Mouse (Mus musculus) neural tube, embryonic 13.5 days (tissue): ENCODE data around the gene Cyp4b1. TPM values are rescaled to one million over a fixed set of nuclear protein-coding genes. Genes with fewer than 3 reads are reported as not detected.
A peak's percentile ranks its signal among the peaks of the same experiment; 100 is the strongest.
"Not testable (repeated sequence)": the region's sequence is repeated elsewhere in the genome, so short reads cannot be mapped to it uniquely, and the experiment has no call there.

Source experiments
- ATAC-seq: fragments of 200-750 bp; cut with Nextera tagmentation; 2 replicates; pipeline ENCODE4 v1.8.0; 2017; ENCODE audit warnings: low read depth, mild to moderate bottlenecking, moderate TSS enrichment, moderate library complexity
- H3K27ac ChIP-seq: fragments of 300-500 bp; sonication (generic); replicated peaks from 2 replicates; pipeline ENCODE4 v1.5.1; 2015; ENCODE audit warnings: moderate library complexity, mild to moderate bottlenecking, inconsistent platforms
- H3K27me3 ChIP-seq: fragments of 300-500 bp; sonication (generic); 2 replicates; pipeline ENCODE4 v1.6.1; 2015; ENCODE audit warnings: mild to moderate bottlenecking, inconsistent platforms
- H3K36me3 ChIP-seq: fragments of 300-500 bp; sonication (generic); 2 replicates; pipeline ENCODE4 v1.6.1; 2015; ENCODE audit warnings: mild to moderate bottlenecking, inconsistent platforms
- H3K4me1 ChIP-seq: fragments of 300-500 bp; sonication (generic); replicated peaks from 2 replicates; pipeline ENCODE4 v1.6.1; 2015; ENCODE audit warnings: inconsistent platforms
- H3K4me2 ChIP-seq: fragments of 300-500 bp; sonication (generic); 2 replicates; pipeline ENCODE4 v1.6.1; 2015; ENCODE audit warnings: inconsistent platforms, mild to moderate bottlenecking, moderate library complexity
- H3K4me3 ChIP-seq: fragments of 300-500 bp; sonication (generic); 2 replicates; pipeline ENCODE4 v1.5.1; 2015; ENCODE audit warnings: mild to moderate bottlenecking, inconsistent platforms
- H3K9ac ChIP-seq: fragments of 300-500 bp; sonication (generic); 2 replicates; pipeline ENCODE4 v1.6.1; 2015; ENCODE audit warnings: moderate library complexity, mild to moderate bottlenecking, inconsistent platforms
- H3K9me3 ChIP-seq: fragments of 300-500 bp; sonication (generic); 2 replicates; pipeline ENCODE4 v1.6.1; 2016; ENCODE audit warnings: inconsistent platforms
- WGBS: fragments of 180-500 bp; shearing (Covaris S2); methylation state at CpG from one replicate; pipeline ENCODE4 v1.1.7; 2015; 5-methylcytosine and 5-hydroxymethylcytosine counted together
- polyA plus RNA-seq: library from polyadenylated mRNA; unstranded; fragments of >200 nt; fragmentation: Nextera tagmentation; extraction: Ambion mirVana; gene quantifications from 2 replicates; pipeline ENCODE4 v1.2.1, GENCODE M21; 2015

Cyp4b1 gene
- polyA plus RNA-seq, result 0.32 and 0.39 TPM in 2 replicates

DNA sequence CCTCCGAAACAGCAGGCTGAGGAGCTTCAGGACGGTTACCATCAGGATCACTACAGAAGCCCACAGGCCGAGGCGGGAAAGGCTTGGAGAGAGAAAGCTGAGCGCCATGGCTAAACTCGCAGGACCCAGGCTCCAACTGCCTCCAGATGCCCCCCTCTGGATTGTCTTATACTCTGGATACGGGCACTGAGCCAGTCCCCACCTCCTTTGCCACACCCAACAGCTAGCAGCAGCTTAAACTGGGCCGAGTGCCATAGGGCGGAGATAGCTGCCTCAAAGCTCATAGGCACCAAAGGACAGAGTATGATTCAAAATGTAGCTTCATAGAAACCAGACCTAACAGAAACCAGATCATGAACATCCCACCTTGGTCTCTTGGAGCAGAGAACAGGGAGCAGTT lies at the start of gene Cyp4b1:
Cyp4b1 (minus strand) TSS at position 144 of the 400 bp plus-strand sequence.
- Histone ChIP-seq H3K9me3 (no peaks in the 10 kb centered on the region), H3K36me3 (no peaks in the 10 kb centered on the region), H3K4me3 (no peak within 1 kb of the TSS), H3K27ac (no peak within 1 kb of the TSS), H3K27me3 (no peaks in the 10 kb centered on the region), H3K4me2 (no peak within 1 kb of the TSS), H3K9ac (no peak within 1 kb of the TSS), H3K4me1 (no peaks in the 10 kb centered on the region)
- no peak for ATAC-seq
- WGBS, result 90% methylated on average over 9 of the region's 9 CpGs

DNA sequence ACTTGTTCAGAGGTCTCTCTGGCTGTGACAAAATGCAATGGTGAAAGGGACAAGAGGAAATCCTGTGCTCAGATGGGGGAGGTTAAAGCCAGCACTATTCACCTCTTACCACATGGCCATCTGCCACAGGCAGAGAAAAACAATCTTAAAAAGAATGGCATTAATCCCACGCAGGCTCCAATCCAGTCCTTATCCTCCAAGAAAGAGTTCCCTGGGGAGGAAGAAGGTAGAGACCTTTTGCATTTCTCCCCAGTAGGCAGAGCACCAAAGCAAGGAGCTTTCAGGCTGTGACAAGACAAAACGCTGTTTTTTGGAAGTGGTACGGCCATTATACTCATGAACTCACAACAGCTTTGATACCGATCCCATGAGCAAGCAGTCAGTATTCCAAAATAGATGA lies 38.8 kb upstream of the Cyp4b1 start:
- H3K9me3 ChIP-seq, result no peaks in the 10 kb centered on the region
- no peak overlapping the region for H3K4me2 ChIP-seq
- H3K4me3 ChIP-seq, result no peak overlapping the region
- H3K9ac ChIP-seq, result no peak overlapping the region
- no peak overlapping the region for H3K27ac ChIP-seq
- WGBS, result 70% methylated on average over 4 of the region's 4 CpGs
- H3K4me1 ChIP-seq, result no peaks in the 10 kb centered on the region
- no peaks in the 10 kb centered on the region for H3K27me3 ChIP-seq
- ATAC-seq, result no peak
- H3K36me3 ChIP-seq, result no peaks in the 10 kb centered on the region

DNA sequence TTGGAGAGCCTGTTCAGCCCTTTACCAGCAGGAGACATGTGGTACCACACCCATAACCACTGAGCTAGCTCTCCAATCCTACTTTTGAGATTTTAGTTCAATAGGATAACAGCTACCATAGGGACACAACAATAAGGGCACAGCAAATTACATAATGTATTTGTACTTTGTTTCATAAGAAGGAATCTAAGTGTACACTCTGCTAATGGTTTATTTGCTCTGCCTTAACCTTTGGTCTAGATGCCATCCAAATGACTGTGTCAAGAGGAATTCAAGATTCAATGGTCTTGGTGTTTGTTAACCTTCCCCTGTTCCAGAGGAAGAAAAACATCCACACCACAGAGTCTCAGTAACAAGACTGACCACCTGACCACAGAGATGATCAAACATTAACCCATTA lies 11.7 kb upstream of the Cyp4b1 start:
- no peaks in the 10 kb centered on the region for H3K36me3 ChIP-seq

GRCm38 (mm10) chr4:115657867-115658249 lies 10.3 kb upstream of the Cyp4b1 start:
- ATAC-seq, result 0 out of 2 replicates have a peak, but pooled peaks have one; percentile 40
- H3K9ac ChIP-seq, result no peak overlapping the region

More for the DNA sequence above, 11.7 kb upstream of the Cyp4b1 start:
- no peak for ATAC-seq
- no peaks in the 10 kb centered on the region for H3K27me3 ChIP-seq
- peaks cover 10% of the 10 kb centered on the region; the same call in 1 of the 2 replicates for H3K4me1 ChIP-seq
- H3K4me3 ChIP-seq, result no peak overlapping the region
- H3K9ac ChIP-seq, result no peak overlapping the region
- no peak overlapping the region for H3K4me2 ChIP-seq
- no peaks in the 10 kb centered on the region for H3K9me3 ChIP-seq
- no peak overlapping the region for H3K27ac ChIP-seq

GRCm38 (mm10) chr4:115657104-115657866 lies 9.8 kb upstream of the Cyp4b1 start:
- Histone ChIP-seq H3K9me3 (no peaks in the 10 kb centered on the region), H3K4me3 (peak overlapping the region; percentile 49), H3K4me1 (peaks cover 10% of the 10 kb centered on the region; the same call in 1 of the 2 replicates), H3K4me2 (peak overlapping the region; percentile 92), H3K36me3 (no peaks in the 10 kb centered on the region), H3K9ac (peak overlapping the region; percentile 73), H3K27ac (no peak overlapping the region), H3K27me3 (no peaks in the 10 kb centered on the region)
- 2% methylated on average over 33 of the region's 34 CpGs for WGBS
- peak; percentile 94 for ATAC-seq

More at GRCm38 (mm10) chr4:115657867-115658249, 10.3 kb upstream of the Cyp4b1 start:
- H3K9me3 ChIP-seq, result no peaks in the 10 kb centered on the region
- H3K27ac ChIP-seq, result no peak overlapping the region
- peaks cover 10% of the 10 kb centered on the region; the same call in 1 of the 2 replicates for H3K4me1 ChIP-seq
- H3K4me3 ChIP-seq, result peak overlapping the region; percentile 49
- no peaks in the 10 kb centered on the region for H3K36me3 ChIP-seq
- peak overlapping the region; percentile 92 for H3K4me2 ChIP-seq
- no peaks in the 10 kb centered on the region for H3K27me3 ChIP-seq

- not testable (repeated sequence) for H3K27me3 ChIP-seq, H3K9ac ChIP-seq, H3K9me3 ChIP-seq, H3K4me2 ChIP-seq, H3K36me3 ChIP-seq, H3K27ac ChIP-seq, H3K4me1 ChIP-seq, ATAC-seq, H3K4me3 ChIP-seq
- whole genome bisulfite sequencing, result 94% methylated on average over 1 of the region's 1 CpGs
These were observed 9.0 kb upstream of the Cyp4b1 start for GRCm38 (mm10) chr4:115656535-115656922.

- H3K27me3 ChIP-seq, H3K4me3 ChIP-seq, ATAC-seq, H3K9ac ChIP-seq, H3K9me3 ChIP-seq, H3K36me3 ChIP-seq, H3K4me2 ChIP-seq, H3K27ac ChIP-seq, H3K4me1 ChIP-seq: not testable (repeated sequence)
- WGBS, result 89% methylated on average over 7 of the region's 7 CpGs
These were observed 8.5 kb upstream of the Cyp4b1 start for GRCm38 (mm10) chr4:115655841-115656534.

DNA sequence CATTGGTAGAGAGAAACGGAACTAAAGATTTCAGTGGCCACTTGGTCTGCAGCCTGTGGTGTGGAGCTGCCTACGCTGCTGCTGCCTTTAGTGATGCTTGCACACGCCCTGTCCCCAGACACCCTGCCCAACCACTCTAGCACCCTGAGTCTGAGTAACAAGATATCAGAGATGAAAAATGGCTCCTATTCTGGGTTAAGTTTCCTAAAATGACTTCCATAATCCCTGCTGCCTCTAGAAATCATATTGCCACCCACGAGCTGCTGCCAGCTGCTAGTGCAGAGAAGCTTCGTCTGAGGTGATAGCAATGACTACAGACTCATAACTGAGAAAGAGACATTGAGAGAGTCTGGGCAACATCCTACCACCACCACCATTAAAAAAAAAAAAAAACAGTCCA lies 3.3 kb upstream of the Cyp4b1 start:
- no peak overlapping the region for H3K9ac ChIP-seq
- no peaks in the 10 kb centered on the region for H3K4me1 ChIP-seq
- no peak overlapping the region for H3K4me3 ChIP-seq
- no peak overlapping the region for H3K4me2 ChIP-seq
- H3K27me3 ChIP-seq, result no peaks in the 10 kb centered on the region
- H3K36me3 ChIP-seq, result no peaks in the 10 kb centered on the region
- WGBS, result 89% methylated on average over 5 of the region's 5 CpGs
- H3K27ac ChIP-seq, result no peak overlapping the region
- no peaks in the 10 kb centered on the region for H3K9me3 ChIP-seq
- ATAC-seq, result no peak

DNA sequence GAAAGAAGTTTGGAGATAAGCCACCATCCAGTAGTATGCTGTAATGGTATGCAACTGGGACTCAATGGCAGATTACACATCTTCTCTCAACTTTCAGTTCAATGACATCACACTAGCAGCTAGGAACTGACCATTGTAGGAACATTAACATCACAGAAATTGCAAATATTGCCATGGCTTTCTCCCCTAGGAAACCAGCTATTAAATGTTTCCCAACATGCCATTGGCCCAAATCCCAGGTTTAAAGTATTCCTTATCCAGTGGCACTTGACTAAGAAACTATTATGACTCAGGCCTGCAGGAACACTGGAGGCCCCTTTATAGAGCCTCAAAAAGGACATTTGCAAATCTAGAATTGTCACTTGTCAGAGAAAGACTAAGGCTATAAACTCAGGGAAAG lies 1.8 kb upstream of the Cyp4b1 start:
- Histone ChIP-seq H3K27me3 (no peaks in the 10 kb centered on the region), H3K4me2 (no peak overlapping the region), H3K4me3 (no peak overlapping the region), H3K4me1 (no peaks in the 10 kb centered on the region), H3K36me3 (no peaks in the 10 kb centered on the region), H3K9me3 (no peaks in the 10 kb centered on the region), H3K27ac (no peak overlapping the region), H3K9ac (no peak overlapping the region)
- no peak for ATAC-seq

DNA sequence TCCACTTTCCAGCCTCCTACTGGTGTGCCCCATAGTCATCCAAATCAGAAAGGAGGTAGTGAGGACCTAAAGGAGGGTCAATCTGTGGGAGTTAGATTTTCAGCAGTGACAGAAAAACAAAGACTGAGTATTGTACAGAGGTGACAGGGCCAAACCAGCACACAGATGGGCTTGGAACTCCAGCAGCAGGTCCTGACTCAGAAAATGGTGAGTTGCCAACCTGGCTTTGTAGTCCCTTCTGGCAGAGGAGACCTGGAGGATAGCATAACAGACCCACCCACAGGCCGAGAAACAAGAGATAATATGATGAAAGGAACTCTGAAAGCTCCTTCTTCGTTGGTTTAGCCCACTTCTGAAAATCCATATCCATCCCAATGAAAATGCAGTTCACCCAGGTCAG lies 1.2 kb upstream of the Cyp4b1 start:
- ATAC-seq, result no peak
- no peaks in the 10 kb centered on the region for H3K4me1 ChIP-seq
- no peak overlapping the region for H3K9ac ChIP-seq

GRCm38 (mm10) chr4:115645371-115645770 lies 2.2 kb downstream of the Cyp4b1 start:
- no peak for ATAC-seq
- no peak overlapping the region for H3K27ac ChIP-seq
- no peaks in the 10 kb centered on the region for H3K27me3 ChIP-seq
- H3K4me1 ChIP-seq, result no peaks in the 10 kb centered on the region
- H3K9ac ChIP-seq, result no peak overlapping the region
- no peak overlapping the region for H3K4me2 ChIP-seq
- H3K36me3 ChIP-seq, result no peaks in the 10 kb centered on the region
- no peaks in the 10 kb centered on the region for H3K9me3 ChIP-seq
- H3K4me3 ChIP-seq, result no peak overlapping the region

More for the DNA sequence above, 1.2 kb upstream of the Cyp4b1 start:
- H3K9me3 ChIP-seq, result no peaks in the 10 kb centered on the region
- H3K4me2 ChIP-seq, result no peak overlapping the region
- no peak overlapping the region for H3K27ac ChIP-seq
- no peaks in the 10 kb centered on the region for H3K36me3 ChIP-seq
- WGBS, result 74% methylated on average over 2 of the region's 2 CpGs
- no peaks in the 10 kb centered on the region for H3K27me3 ChIP-seq
- no peak overlapping the region for H3K4me3 ChIP-seq

DNA sequence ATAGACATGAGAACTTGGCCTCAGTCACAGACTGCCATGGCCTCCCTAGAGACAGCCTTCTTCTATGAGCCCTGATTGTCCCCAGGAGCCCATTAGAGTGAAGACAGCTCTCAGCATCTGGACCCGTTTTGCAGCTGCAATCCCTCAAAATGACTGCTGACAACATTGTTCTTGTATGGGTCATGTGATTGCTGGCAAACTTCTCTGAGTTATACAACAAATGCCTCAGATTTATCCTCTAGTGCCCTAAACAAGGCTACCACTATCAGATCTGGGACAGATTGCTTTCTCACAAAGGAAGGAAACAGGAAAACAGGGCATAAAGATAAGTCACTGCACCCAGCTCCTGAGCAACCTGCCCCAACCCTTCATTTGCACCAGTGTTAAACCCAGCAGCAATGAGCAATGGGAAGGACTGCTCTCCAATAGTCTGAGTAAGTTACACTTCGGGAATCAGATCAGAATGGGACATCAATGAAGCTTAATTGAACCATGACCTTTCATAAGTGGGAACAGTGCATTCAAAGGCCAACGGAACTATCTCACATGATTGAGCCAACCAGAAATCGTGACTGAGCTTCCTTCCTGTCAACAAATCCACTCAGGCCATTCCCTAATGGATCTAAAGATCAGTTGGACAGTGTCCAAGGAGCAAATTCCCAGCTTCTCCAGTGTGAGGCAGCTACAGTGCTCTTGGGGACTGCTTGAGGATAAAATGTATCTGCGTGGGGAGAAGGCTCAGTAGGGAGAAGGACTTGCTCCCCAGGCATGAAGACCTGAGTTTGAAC lies 4.4 kb downstream of the Cyp4b1 start:
- no peak for ATAC-seq
- Histone ChIP-seq H3K4me2 (no peak overlapping the region), H3K4me1 (no peaks in the 10 kb centered on the region), H3K9ac (no peak overlapping the region), H3K4me3 (no peak overlapping the region), H3K27me3 (no peaks in the 10 kb centered on the region), H3K9me3 (no peaks in the 10 kb centered on the region), H3K27ac (no peak overlapping the region), H3K36me3 (no peaks in the 10 kb centered on the region)
- WGBS, result 71% methylated on average over 5 of the region's 5 CpGs
